Mouse (Mus musculus) forebrain, embryonic 14.5 days (tissue): ENCODE data around the gene Ep400. TPM values are rescaled to one million over a fixed set of nuclear protein-coding genes. Genes with fewer than 3 reads are reported as not detected.

Source experiments
- ATAC-seq: fragments of 200-750 bp; cut with Nextera tagmentation; 2 replicates; pipeline ENCODE4 v1.8.0; 2017; ENCODE audit warnings: mild to moderate bottlenecking, moderate library complexity
- DNase-seq: peaks from one replicate; pipeline ENCODE4 v3.0.0-alpha.2; 2015; ENCODE audit warnings: low spot score
- H3K27ac ChIP-seq: fragments of 300-500 bp; sonication (generic); 2 replicates; pipeline ENCODE4 v1.5.1; 2014; ENCODE audit warnings: low read depth, mild to moderate bottlenecking, control low read depth, low read length, moderate library complexity
- H3K27me3 ChIP-seq: fragments of 300-500 bp; sonication (generic); replicated peaks from 2 replicates; pipeline ENCODE4 v1.6.1; 2014; ENCODE audit warnings: low read length, control low read depth, mixed read lengths; ENCODE audit not compliant: control insufficient read depth, insufficient read depth
- H3K36me3 ChIP-seq: fragments of 300-500 bp; sonication (generic); 2 replicates; pipeline ENCODE4 v1.6.1; 2014; ENCODE audit warnings: low read length, control low read depth; ENCODE audit not compliant: control insufficient read depth, insufficient read depth
- H3K4me1 ChIP-seq: fragments of 300-500 bp; sonication (generic); 2 replicates; pipeline ENCODE4 v1.6.1; 2014; ENCODE audit warnings: antibody characterized with exemption, low read length, control low read depth; ENCODE audit not compliant: control insufficient read depth, insufficient read depth
- H3K4me2 ChIP-seq: fragments of 300-500 bp; sonication (generic); 2 replicates; pipeline ENCODE4 v1.6.1; 2014; ENCODE audit warnings: mild to moderate bottlenecking, control low read depth, low read length
- H3K4me3 ChIP-seq: fragments of 300-500 bp; sonication (generic); 2 replicates; pipeline ENCODE4 v1.5.1; 2014; ENCODE audit warnings: low read depth, low read length, control low read depth
- H3K9ac ChIP-seq: fragments of 300-500 bp; sonication (generic); 2 replicates; pipeline ENCODE4 v1.6.1; 2014; ENCODE audit warnings: mild to moderate bottlenecking, low read length, control low read depth, moderate library complexity
- H3K9me3 ChIP-seq: fragments of 300-500 bp; sonication (generic); replicated peaks from 2 replicates; pipeline ENCODE4 v1.6.1; 2016; ENCODE audit warnings: low read length, control low read depth, mixed read lengths; ENCODE audit not compliant: control insufficient read depth
- WGBS: fragments of 180-500 bp; shearing (Covaris S2); extraction: QIAGEN DNeasy Blood & Tissue Kit; methylation state at CpG from one replicate; pipeline ENCODE4 v1.1.7; 2014; 5-methylcytosine and 5-hydroxymethylcytosine counted together
- polyA plus RNA-seq: library from polyadenylated mRNA; unstranded; fragments of >200 nt; fragmentation: Nextera tagmentation; extraction: Ambion mirVana; gene quantifications from 2 replicates; pipeline ENCODE4 v1.2.1, GENCODE M21; 2014

Gene Ep400
- polyA plus RNA-seq, 1 experiment from 2014 or later = 25.8 TPM

GRCm38 (mm10) chr5:110802809-110803208, 32.3 kb upstream of the Ep400 start:
- no peaks in the 10 kb centered on the region for H3K9me3 ChIP-seq
- H3K4me1 ChIP-seq = peaks cover 12% of the 10 kb centered on the region
- H3K36me3 ChIP-seq = peaks cover 78% of the 10 kb centered on the region
- no peak overlapping the region for H3K27ac ChIP-seq
- no peak overlapping the region for H3K4me3 ChIP-seq
- no peak for ATAC-seq
- no peaks in the 10 kb centered on the region for H3K27me3 ChIP-seq
- H3K4me2 ChIP-seq = no peak overlapping the region
- DNase-seq = no peak
- no peak overlapping the region for H3K9ac ChIP-seq

- H3K9me3 ChIP-seq = no peaks in the 10 kb centered on the region
- WGBS = 82% methylated on average over 4 of the region's 4 CpGs
- H3K4me2 ChIP-seq = no peak overlapping the region
- ATAC-seq = no peak
- no peak for DNase-seq
- H3K4me3 ChIP-seq = no peak overlapping the region
- H3K27me3 ChIP-seq = no peaks in the 10 kb centered on the region
- peaks cover 6% of the 10 kb centered on the region; the same call in 1 of the 2 replicates for H3K4me1 ChIP-seq
- H3K27ac ChIP-seq = 0 out of 2 replicates have a peak overlapping the region, but pooled peaks have one; percentile 21
- H3K9ac ChIP-seq = no peak overlapping the region
- H3K36me3 ChIP-seq = peaks cover 84% of the 10 kb centered on the region
Observed at GRCm38 (mm10) chr5:110802186-110802585, 31.7 kb upstream of the Ep400 start.

GRCm38 (mm10) chr5:110801036-110801624, 30.6 kb upstream of the Ep400 start:
- ATAC-seq = no peak
- no peaks in the 10 kb centered on the region for H3K27me3 ChIP-seq
- H3K4me2 ChIP-seq = no peak overlapping the region
- DNase-seq = no peak
- H3K9me3 ChIP-seq = no peaks in the 10 kb centered on the region
- WGBS = 97% methylated on average over 3 of the region's 3 CpGs
- H3K36me3 ChIP-seq = peaks cover 88% of the 10 kb centered on the region
- peaks cover 1% of the 10 kb centered on the region; the same call in 1 of the 2 replicates for H3K4me1 ChIP-seq
- H3K27ac ChIP-seq = no peak overlapping the region
- H3K9ac ChIP-seq = no peak overlapping the region
- H3K4me3 ChIP-seq = no peak overlapping the region

GRCm38 (mm10) chr5:110797696-110798095, 27.2 kb upstream of the Ep400 start:
- H3K4me2 ChIP-seq = no peak overlapping the region
- no peak overlapping the region for H3K9ac ChIP-seq
- H3K27me3 ChIP-seq = no peaks in the 10 kb centered on the region
- 67% methylated on average over 4 of the region's 4 CpGs for WGBS
- ATAC-seq (no peak), DNase-seq (no peak)
- H3K27ac ChIP-seq = no peak overlapping the region
- peaks cover 98% of the 10 kb centered on the region for H3K36me3 ChIP-seq
- no peaks in the 10 kb centered on the region for H3K9me3 ChIP-seq
- no peak overlapping the region for H3K4me3 ChIP-seq
- H3K4me1 ChIP-seq = no peaks in the 10 kb centered on the region

- Histone ChIP-seq H3K9me3 (no peaks in the 10 kb centered on the region), H3K27ac (no peak overlapping the region), H3K4me2 (no peak overlapping the region), H3K36me3 (peaks cover 98% of the 10 kb centered on the region), H3K4me3 (no peak overlapping the region), H3K4me1 (no peaks in the 10 kb centered on the region), H3K27me3 (no peaks in the 10 kb centered on the region), H3K9ac (no peak overlapping the region)
- 93% methylated on average over 7 of the region's 7 CpGs for WGBS
- no peak for DNase-seq
- no peak for ATAC-seq
Observed at GRCm38 (mm10) chr5:110794363-110794762, 23.8 kb upstream of the Ep400 start.

- ATAC-seq = peak; percentile 55
Observed at GRCm38 (mm10) chr5:110788684-110789083, 18.2 kb upstream of the Ep400 start.

GRCm38 (mm10) chr5:110786081-110786835, 15.7 kb upstream of the Ep400 start:
- Histone ChIP-seq H3K9ac (no peak overlapping the region), H3K27ac (no peak overlapping the region), H3K36me3 (peaks cover 65% of the 10 kb centered on the region), H3K27me3 (no peaks in the 10 kb centered on the region), H3K4me3 (no peak overlapping the region), H3K4me1 (no peaks in the 10 kb centered on the region), H3K9me3 (no peaks in the 10 kb centered on the region), H3K4me2 (no peak overlapping the region)
- DNase-seq (no peak), ATAC-seq (no peak)
- WGBS = 82% methylated on average over 11 of the region's 11 CpGs

More at GRCm38 (mm10) chr5:110788684-110789083, 18.2 kb upstream of the Ep400 start:
- peaks cover 89% of the 10 kb centered on the region for H3K36me3 ChIP-seq
- H3K9me3 ChIP-seq = no peaks in the 10 kb centered on the region
- H3K27me3 ChIP-seq = no peaks in the 10 kb centered on the region
- no peak overlapping the region for H3K4me2 ChIP-seq
- no peak overlapping the region for H3K9ac ChIP-seq
- H3K27ac ChIP-seq = no peak overlapping the region
- DNase-seq = peak; percentile 68
- no peaks in the 10 kb centered on the region for H3K4me1 ChIP-seq
- 62% methylated on average over 5 of the region's 5 CpGs for WGBS
- no peak overlapping the region for H3K4me3 ChIP-seq

GRCm38 (mm10) chr5:110783150-110783549, 12.6 kb upstream of the Ep400 start:
- H3K27ac ChIP-seq = no peak overlapping the region
- H3K9me3 ChIP-seq = no peaks in the 10 kb centered on the region
- H3K36me3 ChIP-seq = peaks cover 33% of the 10 kb centered on the region
- no peaks in the 10 kb centered on the region for H3K27me3 ChIP-seq
- H3K9ac ChIP-seq = no peak overlapping the region
- WGBS = 85% methylated on average over 8 of the region's 8 CpGs
- peaks cover 4% of the 10 kb centered on the region for H3K4me1 ChIP-seq
- H3K4me2 ChIP-seq = no peak overlapping the region
- ATAC-seq (no peak), DNase-seq (no peak)
- H3K4me3 ChIP-seq = no peak overlapping the region
